Mouse (Mus musculus) hindbrain, embryonic 12.5 days (tissue): ENCODE results near the gene Ssx2ip. TPM values are rescaled to one million over a fixed set of nuclear protein-coding genes. Genes with fewer than 3 reads are reported as not detected.

Source experiments
- ATAC-seq: fragments of 200-750 bp; cut with Nextera tagmentation; 2 replicates; pipeline ENCODE4 v1.8.0; 2017; ENCODE audit warnings: moderate TSS enrichment; ENCODE audit not compliant: low FRiP score
- H3K27ac ChIP-seq: fragments of 300-500 bp; sonication (generic); 2 replicates; pipeline ENCODE4 v1.5.1; 2016; ENCODE audit warnings: mild to moderate bottlenecking
- H3K27me3 ChIP-seq: fragments of 300-500 bp; sonication (generic); 2 replicates; pipeline ENCODE4 v1.6.1; 2016; ENCODE audit warnings: mild to moderate bottlenecking
- H3K36me3 ChIP-seq: fragments of 300-500 bp; sonication (generic); 2 replicates; pipeline ENCODE4 v1.6.1; 2016; ENCODE audit warnings: mild to moderate bottlenecking
- H3K4me1 ChIP-seq: fragments of 300-500 bp; sonication (generic); 2 replicates; pipeline ENCODE4 v1.6.1; 2016
- H3K4me2 ChIP-seq: fragments of 300-500 bp; sonication (generic); replicated peaks from 2 replicates; pipeline ENCODE4 v1.6.1; 2016; ENCODE audit warnings: mild to moderate bottlenecking
- H3K4me3 ChIP-seq: fragments of 300-500 bp; sonication (generic); 2 replicates; pipeline ENCODE4 v1.5.1; 2016; ENCODE audit warnings: mild to moderate bottlenecking
- H3K9ac ChIP-seq: fragments of 300-500 bp; sonication (generic); 2 replicates; pipeline ENCODE4 v1.6.1; 2016; ENCODE audit warnings: mild to moderate bottlenecking, moderate library complexity
- H3K9me3 ChIP-seq: fragments of 300-500 bp; sonication (generic); replicated peaks from 2 replicates; pipeline ENCODE4 v1.6.1; 2016; ENCODE audit warnings: mild to moderate bottlenecking
- WGBS: fragments of 180-500 bp; shearing (Covaris S2); methylation state at CpG from one replicate; pipeline ENCODE4 v1.1.7; 2016; 5-methylcytosine and 5-hydroxymethylcytosine counted together
- polyA plus RNA-seq: library from polyadenylated mRNA; unstranded; fragments of >200 nt; fragmentation: Nextera tagmentation; extraction: Ambion mirVana; gene quantifications from 2 replicates; pipeline ENCODE4 v1.2.1, GENCODE M21; 2016

The Ssx2ip gene
- polyA plus RNA-seq, 1 experiment from 2014 or later: 25.5 TPM

DNA sequence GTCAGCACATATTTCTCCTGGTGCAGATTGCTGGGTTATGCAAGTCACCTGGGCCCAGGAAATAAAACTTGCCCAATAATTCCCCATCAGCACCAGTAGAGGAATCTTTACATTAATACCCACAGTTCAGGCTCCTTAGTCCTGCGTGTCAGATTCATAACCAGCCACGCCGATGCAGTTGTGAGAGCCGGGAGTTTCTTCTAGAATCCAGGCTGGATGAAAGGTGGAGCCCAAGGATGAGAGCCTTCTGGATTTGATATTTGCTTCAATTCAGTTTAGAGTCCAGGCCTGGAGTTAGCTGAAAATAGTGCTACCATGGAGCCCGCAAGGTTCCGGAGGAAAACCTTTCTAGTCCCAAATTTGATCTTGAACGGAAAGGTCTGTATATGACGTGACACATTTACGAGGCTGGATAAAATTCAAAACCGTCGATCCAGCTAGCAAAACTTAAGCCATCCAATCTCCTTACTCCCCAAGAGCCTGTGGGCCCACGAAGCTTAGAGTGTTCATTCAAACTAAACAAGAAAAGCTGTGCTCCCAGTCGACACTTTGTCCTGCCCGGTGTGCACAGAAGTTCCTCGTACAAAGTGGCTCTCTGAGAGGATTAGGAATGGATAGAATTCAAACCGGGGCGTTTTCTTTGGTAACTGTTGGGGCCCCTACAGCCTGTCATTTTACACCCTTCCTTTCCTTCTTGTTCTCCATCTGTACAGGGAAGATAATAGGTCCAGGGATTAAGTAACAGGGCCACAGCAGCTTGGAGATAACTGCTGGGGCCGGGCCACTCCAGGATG, 968 bp downstream of the Ssx2ip start:
- Histone ChIP-seq H3K36me3 (no peaks in the 10 kb centered on the region), H3K27ac (0 out of 2 replicates have a peak overlapping the region, but pooled peaks have one; percentile 36), H3K4me1 (peaks cover 26% of the 10 kb centered on the region), H3K9me3 (no peaks in the 10 kb centered on the region), H3K9ac (peak overlapping the region; percentile 89), H3K4me2 (peak overlapping the region; percentile 83), H3K27me3 (no peaks in the 10 kb centered on the region), H3K4me3 (peak overlapping the region; percentile 92)
- no peak for ATAC-seq
- WGBS: 37% methylated on average over 18 of the region's 18 CpGs

GRCm38 (mm10) chr3:146406007-146406341, 1.5 kb downstream of the Ssx2ip start:
- Histone ChIP-seq H3K27me3 (no peaks in the 10 kb centered on the region), H3K9ac (no peak overlapping the region), H3K4me3 (peak overlapping the region; percentile 92; the same call in 1 of the 2 replicates), H3K4me2 (peak overlapping the region; percentile 83), H3K36me3 (no peaks in the 10 kb centered on the region), H3K27ac (no peak overlapping the region), H3K4me1 (peaks cover 26% of the 10 kb centered on the region), H3K9me3 (no peaks in the 10 kb centered on the region)
- no peak for ATAC-seq
- 57% methylated on average over 5 of the region's 5 CpGs for WGBS

DNA sequence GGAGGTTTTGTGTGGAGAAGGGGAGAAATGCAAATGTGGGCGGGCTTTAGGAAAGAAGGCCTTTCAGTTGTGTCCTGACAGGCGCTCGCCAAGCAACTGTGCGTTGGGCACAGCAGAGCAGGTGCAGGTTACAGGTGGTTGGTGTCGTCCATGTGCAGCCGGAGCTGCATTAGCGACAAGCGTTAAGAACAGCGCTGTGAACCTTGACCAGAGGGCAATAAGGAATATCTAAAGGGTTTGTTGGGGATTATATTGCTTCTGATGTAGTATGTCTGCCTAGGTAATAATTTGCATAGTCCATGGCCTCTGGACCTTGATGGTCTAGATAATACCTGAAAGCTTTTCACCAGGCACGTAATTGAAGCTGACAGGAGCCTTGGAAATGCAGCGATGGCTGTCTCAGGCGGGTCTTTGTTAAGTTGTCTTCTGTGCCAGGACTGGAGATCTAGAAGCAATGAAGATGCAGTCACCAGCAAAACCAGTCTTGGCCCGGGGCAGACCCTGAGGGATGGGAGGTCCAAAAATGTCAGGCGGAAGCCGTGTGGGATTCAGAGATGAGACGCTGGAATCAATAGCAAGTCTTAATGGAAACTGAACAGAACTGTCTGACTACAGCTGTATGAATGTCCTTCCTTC, 2.8 kb downstream of the Ssx2ip start:
- Histone ChIP-seq H3K4me1 (peaks cover 32% of the 10 kb centered on the region), H3K9me3 (no peaks in the 10 kb centered on the region), H3K36me3 (no peaks in the 10 kb centered on the region), H3K4me3 (no peak overlapping the region), H3K9ac (no peak overlapping the region), H3K4me2 (peak overlapping the region; percentile 83), H3K27ac (no peak overlapping the region), H3K27me3 (no peaks in the 10 kb centered on the region)
- 84% methylated on average over 16 of the region's 16 CpGs for WGBS
- ATAC-seq: no peak

- Histone ChIP-seq H3K4me1 (peaks cover 31% of the 10 kb centered on the region), H3K9ac (no peak overlapping the region), H3K9me3 (no peaks in the 10 kb centered on the region), H3K4me2 (no peak overlapping the region), H3K4me3 (no peak overlapping the region), H3K36me3 (no peaks in the 10 kb centered on the region), H3K27me3 (no peaks in the 10 kb centered on the region), H3K27ac (no peak overlapping the region)
- no peak for ATAC-seq
- 88% methylated on average over 7 of the region's 7 CpGs for WGBS
Observed at GRCm38 (mm10) chr3:146410114-146410513, 5.7 kb downstream of the Ssx2ip start.

DNA sequence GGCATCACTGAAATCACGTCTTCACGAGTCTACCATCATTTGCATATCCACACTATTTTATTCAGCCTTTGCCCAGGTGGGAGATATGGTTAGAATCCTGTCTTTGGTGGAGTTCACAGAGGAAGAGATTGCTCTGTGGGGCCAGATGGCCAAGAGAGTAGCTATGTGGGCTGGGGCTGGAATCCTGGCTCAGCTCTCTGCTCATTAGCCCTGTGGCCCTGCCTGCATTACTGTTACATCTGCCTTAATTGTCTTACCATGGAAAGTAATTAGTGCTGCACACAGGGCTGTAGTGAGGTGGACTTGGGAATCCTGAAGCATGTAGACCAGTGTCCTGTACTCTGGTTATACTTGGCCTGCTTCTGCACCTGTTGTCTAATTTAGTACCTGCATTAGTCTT, 7.6 kb downstream of the Ssx2ip start:
- WGBS: 76% methylated on average over 2 of the region's 2 CpGs
- Histone ChIP-seq H3K4me2 (no peak overlapping the region), H3K36me3 (no peaks in the 10 kb centered on the region), H3K27ac (no peak overlapping the region), H3K27me3 (no peaks in the 10 kb centered on the region), H3K4me1 (peaks cover 13% of the 10 kb centered on the region), H3K9me3 (no peaks in the 10 kb centered on the region), H3K9ac (no peak overlapping the region; the same call in 1 of the 2 replicates), H3K4me3 (no peak overlapping the region)
- no peak for ATAC-seq

GRCm38 (mm10) chr3:146412480-146412879, 8.0 kb downstream of the Ssx2ip start:
- Histone ChIP-seq H3K4me1 (peaks cover 8% of the 10 kb centered on the region), H3K4me2 (no peak overlapping the region), H3K27ac (no peak overlapping the region), H3K27me3 (no peaks in the 10 kb centered on the region), H3K9ac (no peak overlapping the region), H3K36me3 (peaks cover 4% of the 10 kb centered on the region; the same call in 1 of the 2 replicates), H3K4me3 (no peak overlapping the region), H3K9me3 (no peaks in the 10 kb centered on the region)
- ATAC-seq: no peak
- WGBS: 86% methylated on average over 7 of the region's 7 CpGs

GRCm38 (mm10) chr3:146413016-146413415, 8.6 kb downstream of the Ssx2ip start:
- 91% methylated on average over 13 of the region's 13 CpGs for WGBS
- H3K36me3 ChIP-seq: peaks cover 7% of the 10 kb centered on the region; the same call in 1 of the 2 replicates
- H3K27ac ChIP-seq: no peak overlapping the region

GRCm38 (mm10) chr3:146413992-146414391, 9.6 kb downstream of the Ssx2ip start:
- Histone ChIP-seq H3K27me3 (no peaks in the 10 kb centered on the region), H3K9me3 (no peaks in the 10 kb centered on the region), H3K4me3 (no peak overlapping the region), H3K4me2 (no peak overlapping the region), H3K36me3 (peaks cover 14% of the 10 kb centered on the region), H3K27ac (no peak overlapping the region), H3K4me1 (peaks cover 6% of the 10 kb centered on the region; the same call in 1 of the 2 replicates), H3K9ac (no peak overlapping the region)
- ATAC-seq: no peak
- 94% methylated on average over 4 of the region's 4 CpGs for WGBS

More at GRCm38 (mm10) chr3:146413016-146413415, 8.6 kb downstream of the Ssx2ip start:
- ATAC-seq: no peak
- no peaks in the 10 kb centered on the region for H3K27me3 ChIP-seq
- H3K4me1 ChIP-seq: peaks cover 6% of the 10 kb centered on the region; the same call in 1 of the 2 replicates
- no peaks in the 10 kb centered on the region for H3K9me3 ChIP-seq
- no peak overlapping the region for H3K4me2 ChIP-seq
- H3K4me3 ChIP-seq: no peak overlapping the region
- H3K9ac ChIP-seq: no peak overlapping the region

GRCm38 (mm10) chr3:146414555-146414954, 10.1 kb downstream of the Ssx2ip start:
- no peaks in the 10 kb centered on the region for H3K27me3 ChIP-seq
- no peak overlapping the region for H3K27ac ChIP-seq
- peaks cover 20% of the 10 kb centered on the region for H3K36me3 ChIP-seq
- H3K4me1 ChIP-seq: peaks cover 6% of the 10 kb centered on the region; the same call in 1 of the 2 replicates
- H3K4me3 ChIP-seq: no peak overlapping the region
- H3K9ac ChIP-seq: no peak overlapping the region
- ATAC-seq: no peak
- H3K9me3 ChIP-seq: no peaks in the 10 kb centered on the region
- WGBS: 92% methylated on average over 12 of the region's 12 CpGs
- no peak overlapping the region for H3K4me2 ChIP-seq

GRCm38 (mm10) chr3:146417873-146418272, 13.4 kb downstream of the Ssx2ip start:
- Histone ChIP-seq H3K27ac (no peak overlapping the region), H3K36me3 (peaks cover 39% of the 10 kb centered on the region)
- 95% methylated on average over 8 of the region's 8 CpGs for WGBS

DNA sequence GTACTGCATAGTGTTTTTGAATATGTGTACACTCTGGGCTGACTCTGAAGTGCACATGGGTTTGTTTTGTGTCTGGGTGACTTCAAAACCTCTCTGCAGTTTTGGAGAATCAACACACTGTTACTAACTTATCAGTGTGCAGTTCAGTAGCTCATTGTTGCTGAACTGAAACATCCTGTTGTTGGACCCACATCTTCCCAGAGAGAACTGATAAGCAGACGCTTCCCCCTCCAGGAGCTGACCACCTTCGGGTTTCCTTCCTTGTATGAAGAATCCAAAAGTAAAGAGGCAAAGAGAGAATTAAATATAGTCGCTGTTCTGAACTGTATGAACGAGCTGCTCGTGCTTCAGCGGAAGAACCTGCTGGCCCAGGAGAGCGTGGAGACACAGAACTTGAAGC, 14.5 kb downstream of the Ssx2ip start:
- no peaks in the 10 kb centered on the region for H3K4me1 ChIP-seq
- no peak overlapping the region for H3K27ac ChIP-seq
- H3K9me3 ChIP-seq: no peaks in the 10 kb centered on the region
- H3K4me3 ChIP-seq: no peak overlapping the region
- H3K4me2 ChIP-seq: no peak overlapping the region
- H3K27me3 ChIP-seq: no peaks in the 10 kb centered on the region
- H3K9ac ChIP-seq: no peak overlapping the region
- ATAC-seq: no peak
- WGBS: 92% methylated on average over 7 of the region's 7 CpGs
- H3K36me3 ChIP-seq: peaks cover 48% of the 10 kb centered on the region

More at GRCm38 (mm10) chr3:146417873-146418272, 13.4 kb downstream of the Ssx2ip start:
- Histone ChIP-seq H3K9me3 (no peaks in the 10 kb centered on the region), H3K27me3 (no peaks in the 10 kb centered on the region), H3K4me2 (no peak overlapping the region), H3K4me3 (no peak overlapping the region), H3K9ac (no peak overlapping the region), H3K4me1 (no peaks in the 10 kb centered on the region)
- ATAC-seq: no peak

DNA sequence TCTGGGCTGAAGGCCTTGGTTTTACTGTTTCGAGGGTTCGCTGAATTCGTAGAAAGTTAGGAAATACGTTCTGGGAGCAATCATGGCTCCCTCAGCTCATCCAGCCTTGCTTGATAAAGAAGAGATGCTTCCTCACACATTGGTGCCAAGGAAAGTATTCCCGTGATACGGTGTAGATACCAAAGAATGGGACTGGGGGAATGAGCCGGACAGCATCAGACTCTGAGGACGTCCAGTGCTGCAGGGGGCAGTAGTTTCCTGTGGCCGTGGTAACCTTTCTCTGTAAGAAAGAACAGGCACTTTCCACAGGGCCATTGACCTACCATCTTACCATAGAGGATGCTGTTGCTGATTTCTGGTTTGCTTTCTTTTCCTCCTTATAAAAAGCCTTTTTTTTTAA, 15.1 kb downstream of the Ssx2ip start:
- Histone ChIP-seq H3K4me2 (no peak overlapping the region), H3K9me3 (no peaks in the 10 kb centered on the region), H3K4me1 (0 out of 2 replicates have a peak, but pooled peaks cover 3% of the 10 kb centered on the region), H3K4me3 (no peak overlapping the region), H3K9ac (no peak overlapping the region), H3K27ac (no peak overlapping the region), H3K27me3 (no peaks in the 10 kb centered on the region), H3K36me3 (peaks cover 48% of the 10 kb centered on the region)
- 91% methylated on average over 9 of the region's 9 CpGs for WGBS
- no peak for ATAC-seq
